Mouse (Mus musculus) embryonic fibroblast, embryonic 13.5 days (primary cell): ENCODE data around the gene Pgls.

Experiments used
- CTCF ChIP-seq: IDR thresholded peaks from 2 replicates; pipeline ENCODE4 v1.5.1; 2011; ENCODE audit warnings: mild to moderate bottlenecking, control low read depth, low read length, moderate library complexity, borderline replicate concordance; ENCODE audit not compliant: insufficient read depth
- POLR2A ChIP-seq: IDR thresholded peaks from 2 replicates; pipeline ENCODE4 v1.6.1; 2011; ENCODE audit warnings: low read depth, mild to moderate bottlenecking, control low read depth, low read length, moderate library complexity

GRCm38 (mm10) chr8:71569366-71570290 is 22.3 kb upstream of the Pgls start:
- TF ChIP-seq CTCF (no peak), POLR2A (no peak)
